9 mouse cellular contexts compared by ENCODE assay signal in genomic region chr4:133750184-133750775, GRCm38 (mm10). TPM values are rescaled to one million over a fixed set of nuclear protein-coding genes. Genes with fewer than 3 reads are reported as not detected.
A peak's percentile ranks its signal among the peaks of the same experiment; 100 is the strongest.
DNase-seq lines count a peak whose midpoint lies in the region; ATAC-seq and TF ChIP-seq lines count a peak whose summit lies in the region.
"Had no signal": no experiment of that assay in that cellular context is flagged by ENCODE, and none has a peak within 500 bp of the region (broad histone marks: within the 10 kb centered on the region; RNA-seq: fewer than 3 reads in every experiment).

No protein-coding gene starts in this region.

- H3K4me1 ChIP-seq in spleen, adult 2 months (ENCODE audit: control insufficient read depth, insufficient read depth, insufficient read length) = peaks cover 21% of the 10 kb centered on the region
- peaks cover 30% of the 10 kb centered on the region for H3K4me1 ChIP-seq in limb, embryonic 14.5 days (ENCODE audit: control insufficient read depth, insufficient read depth, low read length)
- peaks cover 20% of the 10 kb centered on the region for H3K4me1 ChIP-seq in stomach, postnatal 0 days (replicated peaks; ENCODE audit: control insufficient read depth, insufficient read depth)

- peak overlapping the region; percentile 91 for H3K4me2 ChIP-seq in limb, embryonic 14.5 days (replicated peaks; ENCODE audit: low read depth, low read length, severe bottlenecking)
- H3K4me2 ChIP-seq in stomach, postnatal 0 days (replicated peaks; ENCODE audit: low read depth) = peak overlapping the region; percentile 97

- no peak for TF ChIP-seq POLR2A in spleen, adult 2 months (IDR thresholded peaks at IDR 0.05; ENCODE audit: low read depth, low read length)
- TF ChIP-seq POLR2A in limb, embryonic 14.5 days (IDR thresholded peaks at IDR 0.05; ENCODE audit: borderline replicate concordance, extremely low read depth, insufficient read depth, insufficient read length) = no peak

- H3K4me3 ChIP-seq in spleen, adult 2 months (ENCODE audit: extremely low read depth, insufficient read depth, insufficient read length) = peak overlapping the region; percentile 35; the same call in 1 of the 2 replicates
- peak overlapping the region; percentile 100 for H3K4me3 ChIP-seq in limb, embryonic 14.5 days (replicated peaks; ENCODE audit: low read length)
- H3K4me3 ChIP-seq in stomach, postnatal 0 days (ENCODE audit: low read depth, low read length) = peak overlapping the region; percentile 100

- H3K9ac ChIP-seq in limb, embryonic 14.5 days (ENCODE audit: low read depth, low read length, severe bottlenecking) = peak overlapping the region; percentile 100
- peak overlapping the region; percentile 53 for H3K9ac ChIP-seq in stomach, postnatal 0 days (ENCODE audit: low read length)

- TF ChIP-seq EP300 in stomach, postnatal 0 days (optimal IDR thresholded peaks at IDR 0.05) = no peak

- WGBS in spleen, adult 2 months = 16% methylated on average over 7 of the region's 7 CpGs
- WGBS in limb, embryonic 14.5 days = 40% methylated on average over 7 of the region's 7 CpGs
- WGBS in stomach, postnatal 0 days = 12% methylated on average over 7 of the region's 7 CpGs

- ATAC-seq in limb, embryonic 14.5 days (ENCODE audit: low FRiP score, low read depth) = no peak
- ATAC-seq in stomach, postnatal 0 days (ENCODE audit: low FRiP score, low TSS enrichment) = no peak

- peak overlapping the region; percentile 24 for H3K27ac ChIP-seq in spleen, adult 2 months (ENCODE audit: insufficient read depth, low read length)
- no peak overlapping the region for H3K27ac ChIP-seq in limb, embryonic 14.5 days (replicated peaks; ENCODE audit: low read depth, low read length)
- H3K27ac ChIP-seq in stomach, postnatal 0 days (replicated peaks) = no peak overlapping the region

- no peaks in the 10 kb centered on the region for H3K9me3 ChIP-seq in limb, embryonic 14.5 days (ENCODE audit: control insufficient read depth, low read length)
- H3K9me3 ChIP-seq in stomach, postnatal 0 days (ENCODE audit: control insufficient read depth, low read length) = no peaks in the 10 kb centered on the region

- peak; percentile 31 for DNase-seq in cerebellum, adult 11-12 months
- DNase-seq in cerebellum, adult 18-20 months = no peak
- DNase-seq in spleen, adult 2 months (ENCODE audit: low read depth in 1 of 2, low spot score in 2 of 2) = no peak
- no peak for DNase-seq in spleen, adult 18-20 months
- no peak for DNase-seq in limb, embryonic 14.5 days (ENCODE audit: low spot score)
- DNase-seq in stomach, postnatal 0 days (ENCODE audit: low spot score) = no peak
- no peak for DNase-seq in thymus, postnatal 10 days (ENCODE audit: low spot score in 2 of 2)
- DNase-seq in retina, postnatal 1 day = no peak
- DNase-seq: cerebellum, adult 11 months had no signal

- H3K36me3 ChIP-seq in spleen, adult 2 months (ENCODE audit: control insufficient read depth, insufficient read depth, low read length) = peaks cover 2% of the 10 kb centered on the region; the same call in 1 of the 2 replicates
- peaks cover 21% of the 10 kb centered on the region for H3K36me3 ChIP-seq in limb, embryonic 14.5 days (ENCODE audit: control insufficient read depth, insufficient read depth, low read length)
- H3K36me3 ChIP-seq in stomach, postnatal 0 days (ENCODE audit: control insufficient read depth, insufficient read depth, low read length) = no peaks in the 10 kb centered on the region

- H3K27me3 ChIP-seq in spleen, adult 2 months (ENCODE audit: control insufficient read depth, insufficient read depth, low read length) = no peaks in the 10 kb centered on the region
- H3K27me3 ChIP-seq in limb, embryonic 14.5 days (ENCODE audit: control insufficient read depth, insufficient read depth, low read length) = no peaks in the 10 kb centered on the region
- no peaks in the 10 kb centered on the region for H3K27me3 ChIP-seq in stomach, postnatal 0 days (ENCODE audit: control insufficient read depth, insufficient read depth, low read length)

- TF ChIP-seq CTCF in spleen, adult 2 months (IDR thresholded peaks at IDR 0.05; ENCODE audit: extremely low read depth, insufficient read depth, insufficient read length, insufficient replicate concordance) = no peak
- TF ChIP-seq CTCF in stomach, postnatal 0 days (IDR thresholded peaks at IDR 0.05; ENCODE audit: low read depth) = no peak

RNA-seq across cellular contexts. Expression of gene Arid1a, which starts 6.3 kb away (rescaled TPM):
- polyA plus RNA-seq in spleen, adult 2 months (2012; rRNA removed) = 142 and 150 TPM in 2 replicates
- polyA plus RNA-seq in limb, embryonic 14.5 days (2012; rRNA removed) = 70.8 and 87.1 TPM in 2 replicates
- 33.3 and 40.8 TPM in 2 replicates for polyA plus RNA-seq in limb, embryonic 14.5 days (2014; fragmentation: Nextera tagmentation; extraction: Ambion mirVana)
- polyA plus RNA-seq in stomach, postnatal 0 days (2015; fragmentation: Nextera tagmentation; extraction: Ambion mirVana) = 8.7 and 9.7 TPM in 2 replicates

Comparison
In these comparisons a context has a peak if more than half of its experiments do, and no peak if none do; other contexts are left out.
1. H3K4me3 ChIP-seq: peak in every context shown above with its lines; median percentile 100 in limb, embryonic 14.5 days; 100 in stomach, postnatal 0 days; 35 in spleen, adult 2 months.